Mouse (Mus musculus) heart, embryonic 13.5 days (tissue): ENCODE measurements around the gene Tmem17. TPM values are rescaled to one million over a fixed set of nuclear protein-coding genes. Genes with fewer than 3 reads are reported as not detected.

Experiments used
- polyA plus RNA-seq: library from polyadenylated mRNA; unstranded; fragments of >200 nt; fragmentation: Nextera tagmentation; extraction: Ambion mirVana; gene quantifications from 2 replicates; pipeline ENCODE4 v1.2.1, GENCODE M21; 2015

The Tmem17 gene
- polyA plus RNA-seq, 1 experiment from 2014 or later = 9.0 TPM

Other genes starting within 250 kb of the Tmem17 start
- gene Ehbp1, start 169.8 kb upstream of the Tmem17 start, polyA plus RNA-seq = 20.1 and 23.3 TPM in 2 replicates